Mouse (Mus musculus): ENCODE results near the gene Obox8.

The Obox8 gene

GRCm38 (mm10) chr7:14333457-14333856, at the start of gene Obox8:
Obox8 (minus strand) TSS chr7:14333557.
- no peak for DNase-seq (ENCODE audit: low read depth, low spot score)

DNA sequence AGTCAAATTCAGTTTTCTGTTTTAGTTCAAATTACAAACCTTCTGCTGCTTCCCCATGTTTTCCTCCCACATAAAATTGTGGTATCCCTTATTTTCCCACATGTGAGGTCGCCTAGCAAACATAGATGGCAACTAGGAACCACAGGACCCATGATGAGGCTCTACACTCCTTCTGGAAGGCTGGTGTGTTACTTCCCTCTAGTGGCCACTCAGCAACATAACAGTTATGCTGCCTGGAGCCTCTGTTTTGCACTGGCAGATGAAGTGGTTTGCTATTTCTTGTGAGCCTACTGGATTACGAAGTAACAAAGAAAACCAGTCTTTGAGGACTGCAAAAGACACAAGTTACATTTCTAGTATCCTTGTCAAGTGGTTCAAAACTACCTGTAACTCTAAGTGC, 16.1 kb downstream of the Obox8 start:
- DNase-seq (ENCODE audit: low read depth, low spot score): no peak

GRCm38 (mm10) chr7:14308671-14309070, 24.7 kb downstream of the Obox8 start:
- no peak for DNase-seq (ENCODE audit: low read depth, low spot score)

DNA sequence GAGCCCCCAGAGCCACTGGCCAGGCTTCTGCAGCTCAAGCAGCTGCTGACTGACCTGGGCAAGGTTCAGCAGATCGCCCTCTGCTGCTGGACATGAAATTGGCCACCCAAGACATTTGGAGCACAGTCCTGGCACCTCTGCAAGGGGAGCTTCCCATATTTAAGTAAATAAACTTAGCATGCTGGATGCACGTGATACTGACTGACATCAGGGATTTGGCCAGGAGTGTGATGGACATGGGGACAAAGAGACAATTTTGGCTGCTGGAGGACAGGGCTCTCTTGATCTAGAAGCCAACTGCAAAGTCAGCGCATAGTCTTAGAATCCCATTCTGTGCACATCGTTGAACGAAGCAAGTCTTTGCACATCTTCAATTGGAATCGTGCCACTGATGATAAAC, 25.8 kb downstream of the Obox8 start:
- DNase-seq (ENCODE audit: low read depth, low spot score): no peak

Data from retina, postnatal 7 days (tissue).